Mouse (Mus musculus) limb, embryonic 14.5 days (tissue): ENCODE data around the gene Msi2. TPM values are rescaled to one million over a fixed set of nuclear protein-coding genes. Genes with fewer than 3 reads are reported as not detected.

Experiments
- ATAC-seq: fragments of 200-750 bp; cut with Nextera tagmentation; 2 replicates; pipeline ENCODE4 v1.8.0; 2017; ENCODE audit warnings: low read depth, moderate number of reproducible peaks, moderate TSS enrichment; ENCODE audit not compliant: low FRiP score
- DNase-seq: peaks from one replicate; pipeline ENCODE4 v3.0.0-alpha.2; 2015; ENCODE audit warnings: low spot score
- H3K27ac ChIP-seq: fragments of 300-500 bp; sonication (generic); replicated peaks from 2 replicates; pipeline ENCODE4 v1.5.1; 2014; ENCODE audit warnings: low read depth, mild to moderate bottlenecking, low read length, moderate library complexity, mixed read lengths
- H3K27me3 ChIP-seq: fragments of 300-500 bp; sonication (generic); 2 replicates; pipeline ENCODE4 v1.6.1; 2014; ENCODE audit warnings: low read length, mixed read lengths; ENCODE audit not compliant: control insufficient read depth, insufficient read depth
- H3K36me3 ChIP-seq: fragments of 300-500 bp; sonication (generic); 2 replicates; pipeline ENCODE4 v1.6.1; 2014; ENCODE audit warnings: mild to moderate bottlenecking, low read length, moderate library complexity, mixed read lengths; ENCODE audit not compliant: control insufficient read depth, insufficient read depth
- H3K4me1 ChIP-seq: fragments of 300-500 bp; sonication (generic); 2 replicates; pipeline ENCODE4 v1.6.1; 2014; ENCODE audit warnings: antibody characterized with exemption, low read length, mixed read lengths; ENCODE audit not compliant: control insufficient read depth, insufficient read depth
- H3K4me2 ChIP-seq: fragments of 300-500 bp; sonication (generic); replicated peaks from 2 replicates; pipeline ENCODE4 v1.6.1; 2014; ENCODE audit warnings: low read depth, mild to moderate bottlenecking, low read length, moderate library complexity; ENCODE audit not compliant: severe bottlenecking
- H3K4me3 ChIP-seq: fragments of 300-500 bp; sonication (generic); replicated peaks from 2 replicates; pipeline ENCODE4 v1.5.1; 2014; ENCODE audit warnings: low read length
- H3K9ac ChIP-seq: fragments of 300-500 bp; sonication (generic); 2 replicates; pipeline ENCODE4 v1.6.1; 2014; ENCODE audit warnings: mild to moderate bottlenecking, low read depth, low read length, moderate library complexity; ENCODE audit not compliant: severe bottlenecking
- H3K9me3 ChIP-seq: fragments of 300-500 bp; sonication (generic); 2 replicates; pipeline ENCODE4 v1.6.1; 2016; ENCODE audit warnings: low read length; ENCODE audit not compliant: control insufficient read depth
- POLR2A ChIP-seq: fragments of 200-500 bp; IDR thresholded peaks from 2 replicates; pipeline ENCODE4 v1.8.0; 2012; ENCODE audit warnings: inconsistent platforms, mild to moderate bottlenecking, moderate library complexity, borderline replicate concordance; ENCODE audit not compliant: insufficient read depth, insufficient read length; ENCODE audit errors: extremely low read depth
- WGBS: fragments of 180-500 bp; shearing (Covaris S2); extraction: QIAGEN DNeasy Blood & Tissue Kit; methylation state at CpG from one replicate; pipeline ENCODE4 v1.1.7; 2014; 5-methylcytosine and 5-hydroxymethylcytosine counted together
- polyA plus RNA-seq, 2 experiments: library from polyadenylated mRNA; depleted of rRNA in 1 of 2; stranded (reverse) in 1 of 2; unstranded in 1 of 2; fragments of >200 nt; fragmentation: Nextera tagmentation in 1 of 2; extraction: Ambion mirVana in 1 of 2; gene quantifications; 2 replicates each; pipeline versions ENCODE4 v1.2.1 to v1.2.3; 2012 to 2014

The Msi2 gene
- polyA plus RNA-seq, 2 experiments: 13.9 to 36.5 TPM

DNA sequence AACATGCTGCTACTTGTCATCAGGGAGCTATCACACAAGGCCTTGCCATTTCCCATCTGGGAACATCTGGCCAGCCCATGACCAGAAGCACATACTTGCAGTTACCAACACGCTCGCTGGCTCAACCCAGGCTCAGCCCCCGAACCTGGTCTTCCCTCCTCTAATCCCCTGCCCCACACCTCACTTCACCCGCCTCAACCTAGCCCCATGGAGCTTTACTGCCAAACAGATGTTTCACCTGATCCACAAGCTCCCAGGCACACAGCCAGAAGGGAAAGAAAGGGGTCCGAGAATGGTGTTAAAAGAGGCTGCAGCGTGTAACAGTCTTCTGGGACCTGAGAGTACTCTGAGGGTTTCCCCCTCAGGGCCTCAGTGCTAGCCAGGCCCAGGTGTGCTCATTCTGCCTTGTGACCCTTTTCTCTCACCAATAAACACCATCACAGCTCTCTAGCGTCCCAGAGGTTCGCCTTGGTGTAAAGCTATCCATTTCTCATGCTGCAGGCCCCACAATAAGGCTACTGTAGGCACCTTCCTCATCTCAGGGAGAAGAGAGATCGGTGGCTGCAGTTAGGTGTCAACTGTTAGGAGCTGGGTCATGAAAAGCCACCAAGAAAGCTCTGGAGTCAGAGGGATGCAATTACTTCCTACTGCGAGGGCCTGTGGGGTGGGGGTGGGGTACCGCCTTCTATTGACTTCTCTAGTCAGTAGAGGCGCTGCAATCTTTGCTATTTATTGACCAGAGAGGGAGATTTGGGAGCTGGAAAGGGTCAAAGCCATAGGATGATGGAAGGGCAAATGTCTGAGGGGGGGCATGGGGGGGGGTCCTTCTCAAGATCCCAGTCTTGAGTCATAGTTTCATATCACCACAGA is 276.2 kb downstream of the Msi2 start:
- Histone ChIP-seq H3K4me2 (no peak overlapping the region), H3K27ac (no peak overlapping the region), H3K4me3 (no peak overlapping the region), H3K36me3 (no peaks in the 10 kb centered on the region), H3K9me3 (no peaks in the 10 kb centered on the region), H3K27me3 (0 out of 2 replicates have a peak, but pooled peaks cover 3% of the 10 kb centered on the region), H3K9ac (no peak overlapping the region), H3K4me1 (peaks cover 25% of the 10 kb centered on the region)
- no peak for TF ChIP-seq POLR2A
- ATAC-seq: peak; percentile 80
- peak; percentile 63 for DNase-seq
- WGBS: 23% methylated on average over 12 of the region's 12 CpGs

DNA sequence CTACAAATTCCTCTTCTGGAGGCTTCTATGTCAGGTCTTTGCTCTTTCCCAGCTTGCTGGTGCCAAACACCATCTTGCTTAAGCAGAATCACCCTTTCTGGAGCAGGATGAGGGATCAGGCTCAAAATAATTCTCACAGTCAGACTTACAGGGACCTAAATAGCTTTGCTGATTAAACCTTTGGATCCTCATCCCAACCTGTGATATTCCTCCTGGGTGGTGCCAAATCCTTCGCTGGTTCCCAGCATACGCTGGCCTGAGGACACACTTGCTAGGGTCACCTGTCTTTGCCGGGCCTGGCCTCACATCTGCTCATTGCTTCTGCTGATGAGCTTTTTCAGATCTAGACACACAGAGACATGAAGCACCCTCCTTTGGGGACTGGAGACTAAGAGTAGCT is 279.7 kb downstream of the Msi2 start:
- H3K27ac ChIP-seq: no peak overlapping the region
- no peak overlapping the region for H3K4me3 ChIP-seq
- no peak overlapping the region for H3K4me2 ChIP-seq
- H3K9ac ChIP-seq: no peak overlapping the region
- 81% methylated on average over 3 of the region's 3 CpGs for WGBS
- no peaks in the 10 kb centered on the region; the same call in 1 of the 2 replicates for H3K36me3 ChIP-seq
- TF ChIP-seq POLR2A: no peak
- H3K27me3 ChIP-seq: 0 out of 2 replicates have a peak, but pooled peaks cover 3% of the 10 kb centered on the region
- H3K9me3 ChIP-seq: no peaks in the 10 kb centered on the region
- H3K4me1 ChIP-seq: peaks cover 22% of the 10 kb centered on the region
- ATAC-seq: no peak
- no peak for DNase-seq

- H3K27me3 ChIP-seq: 0 out of 2 replicates have a peak, but pooled peaks cover 3% of the 10 kb centered on the region
- H3K9me3 ChIP-seq: no peaks in the 10 kb centered on the region
- H3K9ac ChIP-seq: no peak overlapping the region
- no peak overlapping the region for H3K4me2 ChIP-seq
- TF ChIP-seq POLR2A: no peak
- H3K4me3 ChIP-seq: no peak overlapping the region
- no peak overlapping the region for H3K27ac ChIP-seq
- no peak for ATAC-seq
- DNase-seq: no peak
- 90% methylated on average over 2 of the region's 2 CpGs for WGBS
- no peaks in the 10 kb centered on the region; the same call in 1 of the 2 replicates for H3K36me3 ChIP-seq
- peaks cover 3% of the 10 kb centered on the region for H3K4me1 ChIP-seq
Measured at GRCm38 (mm10) chr11:88436596-88436995, 281.7 kb downstream of the Msi2 start.

DNA sequence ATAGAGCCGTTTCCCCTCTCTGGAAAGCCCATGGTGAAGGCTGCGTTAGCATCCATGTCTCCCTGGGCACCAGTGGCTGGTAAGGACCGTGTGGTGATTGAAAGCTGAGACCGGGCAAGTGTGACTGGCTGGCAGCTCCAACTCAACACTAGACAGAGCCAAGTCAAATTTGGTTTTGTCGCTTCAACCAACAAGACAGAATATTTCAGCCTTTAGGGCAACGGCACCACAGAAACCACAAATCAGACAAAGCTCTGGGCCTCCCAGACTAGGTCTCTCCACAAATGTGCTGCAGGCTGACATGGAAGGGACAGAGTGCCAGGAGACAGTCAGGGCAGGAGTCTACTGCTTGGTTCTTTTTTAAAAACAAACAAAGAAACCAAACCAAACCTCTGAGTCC is 282.8 kb downstream of the Msi2 start:
- ATAC-seq: no peak
- WGBS: 80% methylated on average over 6 of the region's 6 CpGs

GRCm38 (mm10) chr11:88431363-88432269 is 286.7 kb downstream of the Msi2 start:
- no peak for TF ChIP-seq POLR2A

More for the DNA sequence above, 282.8 kb downstream of the Msi2 start:
- Histone ChIP-seq H3K4me3 (no peak overlapping the region), H3K4me1 (peaks cover 6% of the 10 kb centered on the region), H3K4me2 (no peak overlapping the region), H3K36me3 (no peaks in the 10 kb centered on the region; the same call in 1 of the 2 replicates), H3K27me3 (0 out of 2 replicates have a peak, but pooled peaks cover 3% of the 10 kb centered on the region), H3K9me3 (no peaks in the 10 kb centered on the region), H3K9ac (no peak overlapping the region), H3K27ac (no peak overlapping the region)
- TF ChIP-seq POLR2A: no peak
- no peak for DNase-seq

More at GRCm38 (mm10) chr11:88431363-88432269, 286.7 kb downstream of the Msi2 start:
- H3K9me3 ChIP-seq: 0 out of 2 replicates have a peak, but pooled peaks cover 2% of the 10 kb centered on the region
- H3K36me3 ChIP-seq: no peaks in the 10 kb centered on the region; the same call in 1 of the 2 replicates
- H3K4me3 ChIP-seq: no peak overlapping the region
- no peaks in the 10 kb centered on the region for H3K27me3 ChIP-seq
- 65% methylated on average over 22 of the region's 22 CpGs for WGBS
- peaks cover 10% of the 10 kb centered on the region for H3K4me1 ChIP-seq
- peak; percentile 49 for DNase-seq
- ATAC-seq: no peak
- no peak overlapping the region for H3K27ac ChIP-seq
- no peak overlapping the region for H3K9ac ChIP-seq
- no peak overlapping the region for H3K4me2 ChIP-seq
